Mouse (Mus musculus) lung, postnatal 0 days (tissue): ENCODE data around the gene Dnajc12.

Source experiments
- CTCF ChIP-seq: IDR thresholded peaks from 2 replicates; pipeline ENCODE4 v1.5.1; 2016; ENCODE audit warnings: antibody characterized with exemption, mild to moderate bottlenecking
- EP300 ChIP-seq: IDR thresholded peaks from 2 replicates; pipeline ENCODE4 v1.6.1; 2016; ENCODE audit warnings: antibody characterized with exemption, mild to moderate bottlenecking, control low read depth

DNA sequence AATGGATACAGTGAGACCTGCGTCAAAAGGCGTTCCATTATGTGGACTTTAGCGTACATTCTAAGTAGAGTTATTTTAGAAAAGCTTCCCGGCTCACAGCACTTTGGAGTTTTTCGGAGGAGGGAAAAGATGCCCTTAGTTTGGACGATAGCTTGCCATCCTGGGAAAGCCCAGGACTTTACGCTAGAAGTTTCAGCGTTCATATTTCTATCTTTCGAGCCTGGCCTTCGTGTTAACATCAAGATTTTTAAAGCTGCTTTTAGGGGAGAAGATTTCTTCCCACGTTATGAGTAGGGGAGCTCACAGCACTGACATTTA is 46.7 kb downstream of the Dnajc12 start:
- TF ChIP-seq EP300 (no peak), CTCF (no peak)
